Mouse (Mus musculus) embryonic facial prominence, embryonic 10.5 days (tissue): ENCODE measurements around the gene Bach2. TPM values are rescaled to one million over a fixed set of nuclear protein-coding genes. Genes with fewer than 3 reads are reported as not detected.

Experiments used
- DNase-seq: peaks from one replicate; pipeline ENCODE4 v3.0.0-alpha.2; 2017; ENCODE audit warnings: low spot score
- H3K27ac ChIP-seq: fragments of 300-500 bp; sonication (generic); replicated peaks from 2 replicates; pipeline ENCODE4 v1.5.1; 2016; ENCODE audit warnings: mild to moderate bottlenecking
- H3K27me3 ChIP-seq: fragments of 300-500 bp; sonication (generic); replicated peaks from 2 replicates; pipeline ENCODE4 v1.6.1; 2016; ENCODE audit warnings: low read depth, mild to moderate bottlenecking; ENCODE audit not compliant: poor library complexity, severe bottlenecking
- H3K36me3 ChIP-seq: fragments of 300-500 bp; sonication (generic); replicated peaks from 2 replicates; pipeline ENCODE4 v1.6.1; 2016; ENCODE audit warnings: mild to moderate bottlenecking, moderate library complexity
- H3K4me1 ChIP-seq: fragments of 300-500 bp; sonication (generic); 2 replicates; pipeline ENCODE4 v1.6.1; 2016
- H3K4me3 ChIP-seq: fragments of 300-500 bp; sonication (generic); 2 replicates; pipeline ENCODE4 v1.5.1; 2016; ENCODE audit warnings: mild to moderate bottlenecking, moderate library complexity
- H3K9me3 ChIP-seq: fragments of 300-500 bp; sonication (generic); 2 replicates; pipeline ENCODE4 v1.6.1; 2016; ENCODE audit warnings: mild to moderate bottlenecking
- whole genome bisulfite sequencing: fragments of 180-500 bp; shearing (Covaris S2); methylation state at CpG from one replicate; pipeline ENCODE4 v1.1.7; 2016; 5-methylcytosine and 5-hydroxymethylcytosine counted together
- polyA plus RNA-seq: library from polyadenylated mRNA; unstranded; fragments of >200 nt; fragmentation: Nextera tagmentation; extraction: Ambion mirVana; gene quantifications from 2 replicates; pipeline ENCODE4 v1.2.1, GENCODE M21; 2016

Bach2 gene
- polyA plus RNA-seq, 1 experiment from 2014 or later = 12.2 TPM

DNA sequence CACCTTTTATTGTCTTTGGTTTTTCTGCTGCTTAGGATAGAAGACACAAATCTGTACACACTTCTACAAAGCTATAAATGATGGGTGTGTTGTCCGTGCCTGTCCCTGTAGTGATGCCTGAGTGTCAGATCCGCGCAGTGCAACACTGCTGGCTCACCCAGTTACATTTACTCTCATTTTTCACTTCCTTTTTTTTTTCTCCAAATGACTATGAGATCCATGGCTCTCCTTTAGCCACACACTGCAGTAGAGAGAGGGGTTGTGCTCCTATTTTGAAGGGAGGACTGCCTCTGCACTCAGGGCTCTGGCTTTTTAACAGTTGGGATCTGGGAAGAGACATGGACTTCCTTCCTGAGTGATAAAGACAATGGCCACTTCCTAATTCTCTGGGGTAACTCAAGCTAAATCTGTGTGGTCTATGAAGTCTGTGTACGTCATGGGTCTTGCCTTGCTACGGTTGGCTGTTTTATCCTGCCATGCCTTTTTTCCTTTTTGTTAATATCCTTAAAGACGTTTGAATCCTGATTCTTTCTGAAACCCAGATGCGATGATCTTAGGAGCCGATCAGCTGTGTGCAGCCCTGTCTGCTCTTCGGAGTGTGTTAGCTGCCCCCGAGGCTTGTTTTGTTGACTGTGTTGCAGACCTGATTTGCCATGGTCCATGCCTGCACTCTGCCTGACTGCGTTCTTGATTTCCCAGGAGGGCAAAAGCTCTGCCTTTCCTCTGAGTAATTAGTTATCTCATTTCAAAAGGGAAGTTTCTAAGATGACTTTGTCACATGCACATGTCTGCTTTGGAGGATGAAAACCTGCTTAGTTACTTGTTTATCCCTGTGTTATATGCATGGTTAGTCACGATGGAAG lies 120.2 kb downstream of the Bach2 start:
- H3K27ac ChIP-seq = peak overlapping the region; percentile 72
- peak overlapping the region; percentile 25 for H3K4me3 ChIP-seq
- no peaks in the 10 kb centered on the region for H3K36me3 ChIP-seq
- no peaks in the 10 kb centered on the region for H3K27me3 ChIP-seq
- peak; percentile 54 for DNase-seq
- WGBS = 35% methylated on average over 12 of the region's 12 CpGs
- H3K4me1 ChIP-seq = peaks cover 66% of the 10 kb centered on the region
- H3K9me3 ChIP-seq = no peaks in the 10 kb centered on the region

GRCm38 (mm10) chr4:32359634-32360033 lies 121.0 kb downstream of the Bach2 start:
- WGBS = 46% methylated on average over 3 of the region's 3 CpGs
- Histone ChIP-seq H3K9me3 (no peaks in the 10 kb centered on the region), H3K27me3 (no peaks in the 10 kb centered on the region), H3K27ac (peak overlapping the region; percentile 72), H3K36me3 (no peaks in the 10 kb centered on the region), H3K4me1 (peaks cover 74% of the 10 kb centered on the region), H3K4me3 (no peak overlapping the region)
- no peak for DNase-seq

DNA sequence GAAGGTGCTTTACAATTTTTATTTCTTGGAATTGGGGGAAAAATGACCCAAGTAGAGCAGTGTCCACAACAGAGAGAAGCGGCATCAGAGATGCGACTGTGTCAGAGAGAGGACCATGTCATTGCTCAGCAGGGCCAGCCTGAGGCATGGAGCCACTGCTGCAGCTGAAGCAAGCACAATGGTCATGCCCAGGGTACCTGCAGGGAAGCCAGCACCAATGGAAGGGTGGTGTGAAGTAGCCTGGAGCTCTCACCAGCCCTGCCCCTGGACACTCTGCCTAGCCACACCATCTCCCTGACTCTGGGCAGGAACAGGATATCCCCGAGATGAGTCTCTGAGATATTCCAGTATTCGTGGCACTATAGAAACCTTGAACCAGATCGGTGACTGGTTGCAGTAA lies 121.9 kb downstream of the Bach2 start:
- no peaks in the 10 kb centered on the region for H3K36me3 ChIP-seq
- no peak overlapping the region for H3K4me3 ChIP-seq
- no peaks in the 10 kb centered on the region for H3K27me3 ChIP-seq
- H3K9me3 ChIP-seq = no peaks in the 10 kb centered on the region
- WGBS = 93% methylated on average over 5 of the region's 5 CpGs
- H3K27ac ChIP-seq = no peak overlapping the region
- DNase-seq = no peak
- H3K4me1 ChIP-seq = peaks cover 83% of the 10 kb centered on the region

DNA sequence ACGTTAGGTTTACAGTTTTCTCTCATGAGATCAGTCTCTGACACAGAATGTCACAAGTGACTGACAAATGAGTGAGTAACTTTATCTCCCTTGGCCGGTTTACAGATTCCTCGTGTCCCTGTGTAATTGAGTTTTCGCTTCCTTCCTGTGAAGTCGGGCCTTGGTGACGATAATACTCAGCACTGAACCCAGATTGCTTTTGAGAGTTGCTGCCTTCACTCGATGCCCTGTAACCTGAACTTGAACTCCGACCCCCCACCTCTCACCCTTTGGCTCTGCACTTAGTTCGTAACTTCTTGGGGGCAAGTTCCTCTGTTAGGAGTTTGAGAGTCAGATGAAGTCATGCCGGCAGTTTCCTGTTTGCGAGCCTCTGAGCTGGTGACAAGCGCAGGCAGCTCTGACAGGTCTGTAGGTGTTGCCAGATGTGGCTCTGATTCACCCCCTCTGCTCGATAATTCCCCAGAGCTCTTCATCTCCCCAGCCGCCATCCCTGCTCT lies 124.9 kb downstream of the Bach2 start:
- peak overlapping the region; percentile 40; the same call in 1 of the 2 replicates for H3K27ac ChIP-seq
- DNase-seq = peak; percentile 57
- no peak overlapping the region for H3K4me3 ChIP-seq
- WGBS = 35% methylated on average over 14 of the region's 14 CpGs
- peaks cover 79% of the 10 kb centered on the region for H3K4me1 ChIP-seq
- H3K9me3 ChIP-seq = no peaks in the 10 kb centered on the region
- no peaks in the 10 kb centered on the region for H3K27me3 ChIP-seq
- H3K36me3 ChIP-seq = no peaks in the 10 kb centered on the region

DNA sequence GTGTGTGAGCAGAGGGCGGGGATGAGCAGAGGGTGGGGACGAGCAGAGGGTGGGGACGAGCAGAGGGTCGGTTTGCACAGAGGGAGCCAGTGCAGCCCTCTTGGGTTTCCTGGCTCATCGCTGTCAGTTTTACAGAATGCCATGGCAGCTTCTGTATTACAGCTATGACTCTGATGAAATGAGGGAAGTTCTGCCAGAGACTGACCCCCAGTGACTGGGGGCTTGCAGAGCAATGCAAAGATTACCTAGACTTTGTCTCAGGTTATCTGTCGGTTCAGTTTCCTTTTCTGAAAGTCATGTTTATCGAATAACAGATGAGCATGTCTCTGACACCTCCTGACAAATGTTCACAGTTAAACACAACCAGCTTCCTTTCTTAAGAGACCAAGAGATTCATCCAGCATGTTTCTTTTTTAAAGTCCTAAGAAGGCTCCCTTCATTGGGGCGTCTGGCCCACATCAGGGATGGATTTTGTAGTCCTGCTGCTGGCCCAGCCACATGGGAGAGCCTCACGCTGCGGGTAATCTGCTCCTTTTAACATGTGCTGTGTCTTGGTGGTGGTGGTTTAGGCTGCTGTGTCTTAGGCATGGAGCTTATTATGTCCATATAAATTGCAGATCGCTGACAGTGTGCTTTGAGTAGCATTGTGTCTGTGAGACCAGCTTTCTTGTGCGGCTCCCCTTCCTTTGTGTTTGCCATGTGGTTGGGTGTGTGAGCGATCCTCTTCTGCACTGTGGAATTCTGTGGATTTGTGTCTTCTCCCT lies 126.7 kb downstream of the Bach2 start:
- Histone ChIP-seq H3K9me3 (no peaks in the 10 kb centered on the region), H3K4me3 (no peak overlapping the region), H3K4me1 (peaks cover 80% of the 10 kb centered on the region), H3K36me3 (no peaks in the 10 kb centered on the region), H3K27ac (peak overlapping the region; percentile 51), H3K27me3 (no peaks in the 10 kb centered on the region)
- 52% methylated on average over 13 of the region's 13 CpGs for WGBS
- no peak for DNase-seq

- peak overlapping the region; percentile 51; the same call in 1 of the 2 replicates for H3K27ac ChIP-seq
- peaks cover 81% of the 10 kb centered on the region for H3K4me1 ChIP-seq
- WGBS = 86% methylated on average over 2 of the region's 2 CpGs
- H3K9me3 ChIP-seq = no peaks in the 10 kb centered on the region
- DNase-seq = no peak
- no peaks in the 10 kb centered on the region for H3K36me3 ChIP-seq
- H3K27me3 ChIP-seq = no peaks in the 10 kb centered on the region
- H3K4me3 ChIP-seq = no peak overlapping the region
Measured at GRCm38 (mm10) chr4:32366176-32366575, 127.6 kb downstream of the Bach2 start.

GRCm38 (mm10) chr4:32368345-32368744 lies 129.7 kb downstream of the Bach2 start:
- H3K9me3 ChIP-seq = no peaks in the 10 kb centered on the region
- H3K4me1 ChIP-seq = peaks cover 76% of the 10 kb centered on the region
- no peak overlapping the region for H3K27ac ChIP-seq
- no peak for DNase-seq
- H3K36me3 ChIP-seq = no peaks in the 10 kb centered on the region
- no peaks in the 10 kb centered on the region for H3K27me3 ChIP-seq
- WGBS = 55% methylated on average over 8 of the region's 8 CpGs
- no peak overlapping the region for H3K4me3 ChIP-seq

DNA sequence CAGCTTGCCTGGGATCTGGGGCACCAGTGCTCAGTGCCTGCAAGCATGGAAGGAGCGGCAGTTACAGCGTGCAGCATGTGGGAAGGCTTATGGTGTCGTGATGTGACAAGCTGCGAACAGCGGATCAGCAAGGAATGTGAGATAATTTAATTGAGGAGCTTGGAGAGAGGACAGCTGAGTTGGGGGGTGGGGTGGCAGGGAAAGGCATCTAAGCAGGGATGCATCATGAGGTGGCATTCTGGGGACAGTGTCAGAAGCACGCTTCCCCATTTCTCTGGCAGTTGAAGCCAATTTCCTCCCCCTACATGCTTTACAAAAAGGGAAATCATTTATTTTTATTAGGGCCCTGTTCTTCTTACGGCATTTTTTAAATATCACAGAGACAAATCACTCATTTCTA lies 134.5 kb downstream of the Bach2 start:
- peak; percentile 39 for DNase-seq
- no peaks in the 10 kb centered on the region for H3K27me3 ChIP-seq
- peak overlapping the region; percentile 51; the same call in 1 of the 2 replicates for H3K27ac ChIP-seq
- peaks cover 79% of the 10 kb centered on the region for H3K4me1 ChIP-seq
- 37% methylated on average over 7 of the region's 7 CpGs for WGBS
- H3K4me3 ChIP-seq = no peak overlapping the region
- H3K36me3 ChIP-seq = no peaks in the 10 kb centered on the region
- H3K9me3 ChIP-seq = no peaks in the 10 kb centered on the region

- H3K4me1 ChIP-seq = peaks cover 75% of the 10 kb centered on the region
- no peaks in the 10 kb centered on the region for H3K27me3 ChIP-seq
- 48% methylated on average over 3 of the region's 3 CpGs for WGBS
- no peak for DNase-seq
- H3K27ac ChIP-seq = no peak overlapping the region
- no peaks in the 10 kb centered on the region for H3K9me3 ChIP-seq
- no peak overlapping the region for H3K4me3 ChIP-seq
- no peaks in the 10 kb centered on the region for H3K36me3 ChIP-seq
Measured at GRCm38 (mm10) chr4:32373527-32373926, 134.9 kb downstream of the Bach2 start.

GRCm38 (mm10) chr4:32374751-32375582 lies 136.4 kb downstream of the Bach2 start:
- peak overlapping the region; percentile 31 for H3K27ac ChIP-seq
- no peak overlapping the region for H3K4me3 ChIP-seq
- no peak for DNase-seq
- H3K9me3 ChIP-seq = no peaks in the 10 kb centered on the region
- 53% methylated on average over 10 of the region's 10 CpGs for WGBS
- H3K27me3 ChIP-seq = no peaks in the 10 kb centered on the region
- peaks cover 60% of the 10 kb centered on the region for H3K4me1 ChIP-seq
- H3K36me3 ChIP-seq = no peaks in the 10 kb centered on the region

GRCm38 (mm10) chr4:32375721-32376526 lies 137.3 kb downstream of the Bach2 start:
- Histone ChIP-seq H3K36me3 (no peaks in the 10 kb centered on the region), H3K27me3 (no peaks in the 10 kb centered on the region), H3K4me3 (no peak overlapping the region), H3K27ac (peak overlapping the region; percentile 24), H3K4me1 (peaks cover 51% of the 10 kb centered on the region), H3K9me3 (no peaks in the 10 kb centered on the region)
- WGBS = 85% methylated on average over 16 of the region's 16 CpGs
- DNase-seq = no peak
